Mouse (Mus musculus) hematopoietic stem cell, adult 5-6 weeks (primary cell): ENCODE measurements around the gene Ccdc97. TPM values are rescaled to one million over a fixed set of nuclear protein-coding genes. Genes with fewer than 3 reads are reported as not detected.

Experiments used
- ATAC-seq, 2 experiments: fragments of 125-278 bp in 1 of 2; replicated peaks in 1 of 2; 2 replicates each; pipeline ENCODE4 v1.8.0; 2016 to 2017; ENCODE audit warnings: inconsistent platforms in 2 of 2, mild to moderate bottlenecking in 2 of 2, moderate number of reproducible peaks in 2 of 2, low read depth in 1 of 2, moderate TSS enrichment in 1 of 2; ENCODE audit not compliant: low FRiP score in 2 of 2, poor library complexity in 2 of 2, severe bottlenecking in 2 of 2, insufficient read depth in 1 of 2, low TSS enrichment in 1 of 2
- total RNA-seq: library from RNA; stranded (forward); fragments of 172-1452, 232-1000 nt; gene quantifications from 2 replicates; pipeline ENCODE4 v1.2.3, GENCODE M21; 2017

The Ccdc97 gene
- total RNA-seq, 1 experiment from 2014 or later = 16.7 TPM

DNA sequence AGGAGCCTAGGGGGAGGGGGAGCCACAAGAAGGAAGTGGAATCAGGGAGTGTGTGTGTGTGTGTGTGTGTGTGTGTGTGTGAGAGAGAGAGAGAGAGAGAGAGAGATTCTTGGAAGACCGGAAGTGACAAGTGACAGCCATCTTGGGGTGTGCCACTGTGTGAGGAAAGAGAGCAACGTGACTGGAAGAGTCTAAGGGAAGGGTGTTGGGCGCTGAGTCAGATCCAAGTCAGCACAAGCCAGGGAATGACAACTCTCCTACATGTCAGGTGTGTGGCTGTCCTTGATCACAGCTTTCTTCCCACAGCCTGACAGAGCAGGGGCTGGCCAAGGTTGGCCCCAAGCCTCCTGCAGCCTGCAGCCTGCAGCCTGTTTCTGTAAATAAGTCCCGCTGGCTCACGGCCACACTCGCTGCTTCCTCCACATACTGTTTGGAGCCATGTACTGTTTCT, 13.1 kb downstream of the Ccdc97 start:
- 0 out of 4 replicates have a peak, but pooled peaks of 1 of the 2 experiments have one; percentile 1 for ATAC-seq

DNA sequence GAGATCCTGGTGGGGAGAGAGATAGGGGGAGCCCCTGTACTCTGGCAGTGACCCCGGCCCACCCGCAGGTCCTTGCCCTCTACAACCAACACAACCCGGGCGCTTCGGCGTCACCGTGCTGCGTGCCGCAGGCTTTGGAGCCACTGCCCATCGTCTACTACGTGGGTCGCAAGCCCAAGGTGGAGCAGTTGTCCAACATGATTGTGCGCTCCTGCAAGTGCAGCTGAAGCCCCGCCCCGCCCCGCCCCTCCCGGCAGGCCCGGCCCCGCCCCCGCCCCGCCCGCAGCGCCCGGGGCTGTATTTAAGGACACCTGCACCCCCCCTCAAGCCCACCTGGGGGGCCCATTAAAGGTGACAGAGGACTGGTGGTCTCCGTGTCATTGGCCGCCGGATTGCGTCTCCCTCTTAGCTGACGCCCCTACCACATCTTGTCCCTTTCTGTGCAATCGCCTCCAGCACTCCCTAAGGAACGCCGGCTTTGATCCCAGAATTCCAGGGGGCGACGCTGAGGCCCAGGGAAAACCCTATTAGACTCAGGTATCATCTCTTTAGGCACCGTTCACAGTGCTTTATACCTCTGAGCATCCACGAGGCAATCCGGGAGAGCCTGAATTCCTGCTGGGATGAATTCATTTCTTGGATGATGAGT, 14.0 kb downstream of the Ccdc97 start:
- ATAC-seq = no peak

DNA sequence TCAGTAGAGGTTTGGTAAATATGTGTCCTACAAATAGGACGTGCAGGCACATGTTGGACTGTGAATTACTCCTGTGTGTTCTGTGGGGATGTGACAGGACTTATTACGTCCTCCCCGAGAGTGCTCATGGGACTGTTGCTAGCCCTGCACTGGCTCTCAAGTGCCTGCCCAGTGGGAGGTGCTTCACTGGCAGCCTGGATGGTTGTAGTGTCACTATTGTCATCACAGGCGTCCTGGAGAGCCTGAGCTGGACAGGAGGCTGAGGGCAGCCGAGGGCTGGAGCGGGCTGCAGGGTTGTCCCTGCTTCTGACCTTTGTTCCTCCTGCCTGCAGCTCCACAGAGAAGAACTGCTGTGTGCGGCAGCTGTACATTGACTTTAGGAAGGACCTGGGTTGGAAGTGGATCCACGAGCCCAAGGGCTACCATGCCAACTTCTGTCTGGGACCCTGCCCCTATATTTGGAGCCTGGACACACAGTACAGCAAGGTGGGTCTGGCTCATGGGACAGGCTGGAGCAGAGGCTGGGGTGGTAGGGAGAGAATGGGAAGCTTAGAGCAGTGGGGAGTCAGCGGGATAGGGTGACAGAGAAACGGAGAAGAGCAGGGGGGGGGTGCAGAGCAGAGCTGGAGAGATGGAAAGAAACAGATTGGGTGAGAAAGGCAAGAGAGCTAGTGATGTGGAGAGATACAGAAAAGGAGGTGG, 14.9 kb downstream of the Ccdc97 start:
- no peak for ATAC-seq

DNA sequence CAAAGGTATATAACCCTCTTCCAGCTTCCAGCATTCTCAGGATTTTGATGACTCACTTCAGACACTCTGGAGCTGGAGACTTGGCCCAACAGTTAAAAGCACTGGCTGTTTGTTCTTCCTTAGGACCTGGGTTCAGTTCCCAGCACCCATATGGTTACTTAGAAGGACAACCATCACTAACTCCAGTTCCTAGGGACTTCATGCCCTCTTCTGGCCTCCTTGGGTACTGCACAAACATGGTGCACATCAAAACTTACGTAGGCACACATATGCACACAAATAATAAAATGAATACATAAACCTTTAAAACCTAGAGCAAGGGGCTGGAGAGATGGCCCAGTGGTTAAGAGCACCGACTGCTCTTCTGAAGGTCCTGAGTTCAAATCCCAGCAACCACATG, 16.5 kb downstream of the Ccdc97 start:
- ATAC-seq = no peak

DNA sequence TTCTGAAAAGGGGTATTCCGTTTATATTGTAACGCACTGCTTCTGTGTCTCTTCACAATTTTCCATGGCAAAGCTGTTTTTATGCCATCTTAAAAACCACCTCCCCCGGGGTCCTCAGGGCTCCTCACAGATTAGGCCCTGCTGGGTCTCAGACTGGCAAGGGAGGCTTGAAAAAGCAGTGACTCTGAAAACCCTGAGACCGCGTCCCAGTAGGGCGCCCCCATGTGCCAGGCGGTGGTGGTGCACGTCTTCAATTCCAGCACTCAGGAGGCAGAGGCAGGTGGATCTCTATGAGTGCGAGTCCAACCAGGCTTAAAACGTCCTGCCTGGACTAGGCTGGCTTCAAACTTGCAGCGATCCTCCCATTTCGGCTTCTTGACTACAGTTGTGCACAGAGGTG, 18.2 kb downstream of the Ccdc97 start:
- ATAC-seq = no peak

DNA sequence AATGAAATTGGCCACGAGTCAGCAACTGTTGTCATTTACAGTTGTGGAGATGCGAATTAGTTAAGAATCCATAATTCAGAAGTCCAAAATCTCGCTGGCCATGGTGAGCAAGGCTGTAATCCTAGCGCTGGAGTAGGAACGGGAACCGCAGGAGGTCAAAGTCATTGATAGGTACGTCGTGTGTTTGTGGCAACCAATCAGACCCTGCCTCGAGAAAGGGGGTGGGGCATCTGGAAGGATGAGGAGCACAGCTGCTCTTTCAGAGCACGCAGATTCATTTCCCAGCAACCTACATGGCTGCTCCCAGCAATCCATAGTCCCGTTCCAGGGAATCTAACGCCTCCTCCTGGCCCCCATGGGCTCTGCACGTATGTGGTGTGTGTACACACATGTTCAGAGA, 19.0 kb downstream of the Ccdc97 start:
- no peak for ATAC-seq

DNA sequence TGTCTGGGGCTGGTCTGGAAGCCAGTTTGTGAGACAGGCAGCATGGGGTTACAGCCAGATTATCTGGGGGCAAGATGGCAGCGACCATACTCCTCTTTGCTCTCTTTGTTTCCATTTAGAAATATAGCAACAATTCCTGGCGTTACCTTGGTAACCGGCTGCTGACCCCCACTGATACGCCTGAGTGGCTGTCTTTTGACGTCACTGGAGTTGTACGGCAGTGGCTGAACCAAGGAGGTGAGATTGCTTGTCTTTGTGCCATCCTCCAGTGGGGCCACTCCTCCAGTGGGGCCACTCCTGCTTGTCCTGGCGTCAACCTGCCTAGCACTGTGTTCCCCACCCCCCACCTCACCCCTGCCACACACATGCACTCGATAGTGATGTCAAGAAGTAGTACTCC, 24.8 kb downstream of the Ccdc97 start:
- ATAC-seq = no peak

DNA sequence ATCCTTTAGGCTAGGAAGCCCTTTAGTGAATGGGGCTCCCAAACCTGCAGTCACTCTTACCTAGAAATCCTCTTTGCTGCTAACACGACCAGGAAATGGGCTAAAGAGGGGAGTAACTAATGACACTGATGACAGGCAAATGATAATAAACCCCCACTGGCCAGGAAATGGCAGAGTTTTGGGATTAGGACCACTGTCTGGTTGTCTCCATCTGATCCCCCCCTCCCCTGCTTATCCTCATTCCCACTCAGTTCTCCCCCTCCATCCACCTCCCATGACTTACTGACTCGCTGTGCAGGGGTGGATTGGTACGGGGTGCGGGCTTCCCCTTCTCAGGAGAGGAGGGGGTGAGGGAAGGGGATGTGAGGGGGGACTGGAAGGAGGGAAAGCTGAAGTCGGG, 28.8 kb downstream of the Ccdc97 start:
- ATAC-seq = no peak

DNA sequence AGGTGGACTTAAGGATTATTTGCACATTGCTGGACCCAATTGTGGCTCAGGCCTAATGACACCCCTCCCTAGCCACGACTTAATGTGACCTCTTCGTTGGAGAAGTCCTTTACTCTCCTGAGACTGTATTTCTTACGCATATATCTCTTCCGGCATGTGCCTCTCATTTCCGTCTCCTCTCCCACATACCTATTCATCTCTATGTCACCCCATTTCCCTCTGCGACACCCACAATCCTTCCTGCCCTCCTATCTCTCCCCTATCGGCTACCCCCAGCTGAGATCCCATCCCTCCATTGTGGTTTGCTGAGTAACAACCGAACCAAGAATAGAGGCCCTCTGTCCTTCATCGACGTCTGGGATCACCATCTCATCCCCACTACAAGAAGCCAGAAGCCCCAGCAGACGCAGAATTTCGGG, 29.3 kb downstream of the Ccdc97 start:
- ATAC-seq = peak; percentile 13 to 28

DNA sequence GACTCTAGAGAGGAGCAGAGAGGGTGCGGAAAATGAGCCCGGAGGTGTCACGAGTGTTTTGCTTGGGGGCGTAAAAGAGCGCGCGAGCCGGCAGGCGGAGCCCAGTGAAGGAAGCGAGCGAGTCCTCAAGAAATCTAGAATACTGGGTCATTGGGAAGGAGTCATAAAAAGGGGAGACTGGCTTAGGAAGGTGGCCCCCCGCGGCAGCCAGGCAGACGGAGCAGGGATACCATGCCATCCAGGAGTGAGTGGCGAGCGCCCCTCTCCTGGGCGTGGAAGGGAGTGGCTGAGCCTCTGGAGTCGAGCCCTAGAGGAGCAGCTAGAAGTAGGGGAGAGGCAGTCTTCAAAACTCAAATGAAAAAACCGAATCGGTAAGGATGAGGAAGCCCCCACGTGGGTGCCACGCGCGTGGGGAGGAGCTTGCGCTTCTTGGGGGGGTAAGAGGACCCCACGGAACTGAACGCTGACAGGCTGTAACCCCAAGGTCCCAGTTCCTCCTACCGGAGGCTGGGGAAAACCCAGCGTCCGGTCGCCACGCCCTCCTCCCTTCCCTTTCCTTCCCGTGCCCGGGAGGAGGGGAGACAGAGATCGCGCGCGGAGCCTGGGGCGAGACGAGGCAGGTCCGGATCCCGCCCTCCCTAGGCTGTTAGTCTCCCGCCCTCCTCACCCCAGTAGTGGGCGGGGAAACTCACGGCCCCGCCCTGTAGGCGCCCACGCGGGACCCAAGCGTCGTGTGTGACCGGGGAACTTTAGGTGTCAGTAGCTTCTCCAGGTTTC, 29.9 kb downstream of the Ccdc97 start:
- peak; percentile 65 for ATAC-seq

DNA sequence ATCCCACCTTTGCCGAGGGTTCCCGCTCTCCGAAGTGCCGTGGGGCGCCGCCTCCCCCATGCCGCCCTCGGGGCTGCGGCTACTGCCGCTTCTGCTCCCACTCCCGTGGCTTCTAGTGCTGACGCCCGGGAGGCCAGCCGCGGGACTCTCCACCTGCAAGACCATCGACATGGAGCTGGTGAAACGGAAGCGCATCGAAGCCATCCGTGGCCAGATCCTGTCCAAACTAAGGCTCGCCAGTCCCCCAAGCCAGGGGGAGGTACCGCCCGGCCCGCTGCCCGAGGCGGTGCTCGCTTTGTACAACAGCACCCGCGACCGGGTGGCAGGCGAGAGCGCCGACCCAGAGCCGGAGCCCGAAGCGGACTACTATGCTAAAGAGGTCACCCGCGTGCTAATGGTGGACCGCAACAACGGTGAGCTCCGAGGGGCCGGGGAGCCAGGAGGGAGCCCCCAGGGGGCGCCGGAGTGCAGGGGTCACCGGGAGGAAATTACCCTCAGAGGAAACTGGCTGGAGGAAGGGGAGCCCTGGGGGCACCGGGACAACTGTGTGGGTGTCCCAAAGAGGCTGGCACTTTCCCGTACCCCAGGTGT, 31.0 kb downstream of the Ccdc97 start:
- peak in 1 of 2 experiments; percentile 6; a peak in 1 of 4 replicates for ATAC-seq

DNA sequence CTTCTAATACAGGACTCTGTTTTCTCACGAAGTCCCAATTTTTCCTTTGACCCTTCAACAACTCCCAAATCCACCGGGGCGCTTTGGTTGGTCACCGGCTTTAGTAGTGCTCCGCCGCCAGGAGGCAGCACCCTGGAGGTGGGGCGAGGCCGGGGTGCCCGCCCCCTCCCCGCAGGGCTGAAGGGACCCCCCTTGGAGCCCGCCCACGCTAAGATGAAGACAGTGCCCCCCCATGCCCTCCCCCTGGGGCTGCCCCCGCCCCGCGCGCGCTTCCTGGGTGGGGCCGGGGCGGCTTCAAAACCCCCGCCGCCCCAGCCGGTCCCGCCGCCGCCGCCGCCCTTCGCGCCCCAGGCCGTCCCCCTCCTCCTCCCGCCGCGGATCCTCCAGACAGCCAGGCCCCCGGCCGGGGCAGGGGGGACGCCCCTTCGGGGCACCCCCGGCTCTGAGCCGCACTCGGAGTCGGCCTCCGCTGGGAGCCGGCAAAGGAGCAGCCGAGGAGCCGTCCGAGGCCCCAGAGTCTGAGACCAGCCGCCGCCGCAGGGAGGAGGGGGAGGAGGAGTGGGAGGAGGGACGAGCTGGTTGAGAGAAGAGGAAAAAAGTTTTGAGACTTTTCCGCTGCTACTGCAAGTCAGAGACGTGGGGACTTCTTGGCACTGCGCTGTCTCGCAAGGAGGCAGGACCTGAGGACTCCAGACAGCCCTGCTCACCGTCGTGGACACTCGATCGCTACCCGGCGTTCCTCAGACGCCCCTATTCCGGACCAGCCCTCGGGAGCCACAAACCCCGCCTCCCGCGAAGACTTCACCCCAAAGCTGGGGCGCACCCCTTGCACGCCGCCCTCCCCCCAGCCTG, 32.0 kb downstream of the Ccdc97 start, which contains the start of gene Tgfb1:
Tgfb1 (plus strand) TSS at position 323 of the 852 bp plus-strand sequence.
- ATAC-seq = peak; percentile 7 to 11; a peak in 3 of 4 replicates

DNA sequence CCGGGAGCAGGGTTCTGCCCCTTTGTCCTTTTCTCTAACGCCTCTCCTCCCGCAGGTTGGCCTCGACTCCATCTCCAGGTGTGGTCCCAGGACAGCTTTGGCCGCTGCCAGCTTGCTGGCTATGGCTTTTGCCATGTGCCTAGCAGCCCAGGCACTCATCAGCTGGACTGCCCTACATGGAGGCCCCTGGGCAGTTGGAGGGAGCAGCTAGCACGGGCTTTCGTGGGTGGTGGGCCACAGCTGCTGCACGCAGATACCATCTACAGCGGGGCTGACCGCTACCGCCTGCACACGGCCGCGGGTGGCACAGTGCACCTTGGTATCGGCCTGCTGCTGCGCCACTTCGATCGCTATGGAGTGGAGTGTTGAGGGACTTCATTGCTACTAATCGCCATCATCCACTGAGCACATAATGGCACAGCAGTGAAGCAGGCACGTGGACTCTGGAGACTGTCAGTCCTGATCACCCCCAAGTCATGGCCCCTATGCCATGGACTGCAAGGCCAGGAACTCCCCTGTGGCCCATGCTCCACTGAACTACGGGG, 32.9 kb downstream of the Ccdc97 start:
- ATAC-seq = no peak

DNA sequence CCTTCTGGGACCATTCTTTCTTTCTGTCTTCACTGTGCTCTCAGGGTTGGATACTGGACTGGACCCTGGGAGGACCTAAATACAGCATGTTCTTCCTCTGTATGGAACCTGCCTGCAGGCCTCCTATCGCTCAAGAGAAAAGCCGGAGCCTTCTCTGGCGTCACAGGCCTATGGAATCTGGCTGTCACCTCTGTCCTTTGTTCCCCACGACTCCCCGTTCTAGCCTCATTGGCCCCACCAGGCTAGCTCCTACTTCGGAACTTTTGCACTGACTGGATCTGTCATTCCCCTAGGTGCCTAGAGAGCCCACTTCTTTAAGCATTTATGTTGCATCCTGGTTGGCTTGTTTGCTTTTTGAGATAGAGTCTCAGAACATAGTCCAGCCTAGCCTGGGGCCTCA, 34.2 kb downstream of the Ccdc97 start:
- ATAC-seq = no peak

DNA sequence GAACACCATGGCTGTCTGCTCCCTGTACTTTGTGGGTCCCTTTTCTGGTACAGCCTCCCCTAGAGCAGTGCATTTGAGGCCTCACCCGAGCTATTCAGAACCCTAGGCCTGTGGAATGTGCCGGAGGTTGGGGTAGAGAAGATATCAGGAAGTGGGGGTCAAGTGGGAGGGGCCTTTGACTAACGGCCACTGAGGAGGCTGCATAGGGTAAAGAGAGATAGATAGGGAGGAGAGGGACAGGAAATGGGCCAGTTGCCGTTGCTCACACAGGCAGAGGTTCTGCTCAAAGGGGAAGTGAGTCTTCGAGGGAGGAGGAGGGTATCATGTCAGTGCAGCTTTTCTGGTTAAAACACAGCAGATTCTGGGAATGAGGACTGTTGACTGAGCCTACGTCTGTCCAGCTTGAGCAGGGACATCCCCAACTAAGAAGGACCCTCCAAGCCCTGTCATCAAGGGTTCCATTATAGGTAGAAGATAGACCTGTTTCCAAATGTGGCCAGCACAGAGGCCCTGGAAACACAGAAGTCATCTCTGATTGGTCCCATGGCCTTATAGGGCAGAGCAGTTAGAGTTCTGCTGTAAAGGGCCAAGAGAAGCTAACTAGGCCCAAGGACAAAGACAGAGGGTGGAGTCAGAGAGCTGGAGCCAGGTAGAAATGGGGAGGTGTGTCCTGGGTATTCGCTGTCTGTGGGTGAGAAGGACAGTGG, 35.3 kb downstream of the Ccdc97 start:
- ATAC-seq = peak; percentile 21 to 24
